Mouse (Mus musculus) CD8-positive naive resting alpha-beta T cell, adult 2 months (primary cell): ENCODE measurements around the gene Tdpoz2.
"Not testable (repeated sequence)": the region's sequence is repeated elsewhere in the genome, so short reads cannot be mapped to it uniquely, and the experiment has no call there.

Experiments
- DNase-seq, 2 experiments: peaks; one replicate each; pipeline ENCODE4 v3.0.0; 2022; ENCODE audit warnings: low read depth in 2 of 2, low spot score in 2 of 2

Gene Tdpoz2

GRCm38 (mm10) chr3:93652586-93652985 is at the start of gene Tdpoz2:
TSS of gene Tdpoz2 (minus strand) at chr3:93652686.
- no peak for DNase-seq

- not testable (repeated sequence) for DNase-seq
These were observed 40.5 kb upstream of the Tdpoz2 start, which contains the start of gene Gm37596 for GRCm38 (mm10) chr3:93692970-93693369. TSS of gene Gm37596 (minus strand) at chr3:93693070.

- DNase-seq = not testable (repeated sequence)
These were observed 23.7 kb upstream of the Tdpoz2 start, which contains the start of gene Tdpoz1 for GRCm38 (mm10) chr3:93676210-93676609. TSS of gene Tdpoz1 (minus strand) at chr3:93676310.

- DNase-seq = not testable (repeated sequence)
These were observed 18.5 kb upstream of the Tdpoz2 start for GRCm38 (mm10) chr3:93670805-93671503.

GRCm38 (mm10) chr3:93654260-93654659 is 1.8 kb upstream of the Tdpoz2 start:
- DNase-seq = no peak

GRCm38 (mm10) chr3:93630917-93631714 is 21.4 kb downstream of the Tdpoz2 start:
- DNase-seq = not testable (repeated sequence)

- DNase-seq = peak in 1 of 2 experiments; percentile 21
These were observed 43.5 kb downstream of the Tdpoz2 start for GRCm38 (mm10) chr3:93608970-93609369.

GRCm38 (mm10) chr3:93601903-93602302 is 50.6 kb downstream of the Tdpoz2 start:
- no peak for DNase-seq
